Mouse (Mus musculus): Measurements from ENCODE around the gene Tesmin.

Tesmin gene

DNA sequence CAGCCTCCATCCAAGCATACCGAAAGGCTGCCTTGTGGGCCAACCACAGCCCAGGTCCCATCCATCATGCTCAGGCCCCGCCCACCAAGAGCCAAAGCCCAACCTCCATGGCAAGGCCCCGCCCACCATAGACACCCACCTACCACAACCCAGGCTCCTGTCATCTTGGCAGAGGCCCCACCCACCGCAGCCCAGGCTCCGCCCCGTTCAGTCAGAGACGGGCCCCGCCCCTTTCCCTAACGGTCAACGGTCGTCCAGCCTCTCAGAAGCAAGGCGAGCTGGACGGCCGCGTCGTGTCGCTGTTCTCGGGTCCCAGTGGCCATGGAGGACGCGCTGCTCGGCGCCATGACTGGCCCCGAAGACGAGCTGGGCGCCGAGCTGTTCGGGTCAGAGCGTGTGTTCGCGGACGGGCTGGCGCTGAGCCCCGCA is at the start of gene Tesmin:
Gene Tesmin, plus strand, starts transcription at position 229 of the 429 bp plus-strand sequence.
- DNase-seq: peak; percentile 96

DNA sequence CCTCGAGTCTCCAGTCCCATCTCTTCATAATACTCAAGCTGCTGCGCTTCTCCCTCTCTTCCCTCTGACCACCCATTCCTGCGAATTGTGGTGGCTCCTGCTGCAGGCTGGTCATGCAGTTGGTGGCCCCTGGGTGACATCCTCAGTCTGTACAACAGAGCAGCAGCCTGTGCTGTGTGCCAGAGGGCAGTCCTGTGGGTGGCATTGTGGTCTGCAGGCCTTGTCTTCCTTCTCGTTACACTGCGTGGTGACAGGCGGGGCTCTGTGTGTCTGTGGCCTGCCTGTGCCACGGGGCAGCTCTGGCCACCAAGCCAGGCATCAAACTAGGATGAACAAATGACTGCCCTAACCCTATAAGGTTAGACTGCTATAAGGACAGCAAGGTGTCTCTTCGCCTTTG is 49.5 kb upstream of the Tesmin start:
- no peak for DNase-seq

DNA sequence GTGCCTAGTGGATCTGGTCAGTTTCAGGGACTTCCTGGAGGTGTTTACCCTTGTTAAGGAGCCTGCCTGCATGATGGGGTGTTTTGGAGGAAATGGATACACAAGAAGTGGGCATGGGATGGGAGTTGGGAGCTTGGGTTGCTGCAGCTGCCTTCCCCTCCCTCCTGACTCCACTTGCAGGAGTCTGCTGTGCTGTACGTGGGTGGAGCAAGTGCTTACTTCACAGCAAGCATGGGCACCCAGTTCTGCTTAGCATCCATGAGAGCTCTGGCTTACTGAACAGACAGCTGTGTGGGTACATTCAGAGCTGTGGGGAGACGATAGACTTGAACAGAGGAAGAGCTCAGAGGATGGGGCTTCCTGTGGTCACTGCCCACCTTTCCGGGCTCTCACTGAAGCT is 47.6 kb upstream of the Tesmin start:
- no peak for DNase-seq

DNA sequence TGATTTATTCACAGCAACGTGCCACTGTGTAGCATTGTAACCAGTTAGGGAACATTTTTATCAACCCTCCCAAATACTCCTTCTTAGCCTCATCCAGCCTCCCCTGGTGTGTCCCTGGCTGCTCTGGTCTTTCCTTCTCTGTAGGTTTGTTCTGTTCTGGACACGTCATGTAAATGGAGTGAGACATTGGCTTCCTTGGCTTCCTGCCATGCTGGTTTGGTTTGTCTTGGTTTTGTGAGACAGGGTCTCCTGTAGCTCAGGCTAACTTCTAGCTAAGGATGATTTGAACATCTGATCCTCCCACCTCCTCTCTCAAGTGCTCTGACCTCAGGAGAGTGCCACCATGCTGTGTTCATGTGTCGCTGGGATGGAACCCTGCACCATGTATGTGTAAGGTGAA is 44.7 kb upstream of the Tesmin start:
- DNase-seq: no peak

DNA sequence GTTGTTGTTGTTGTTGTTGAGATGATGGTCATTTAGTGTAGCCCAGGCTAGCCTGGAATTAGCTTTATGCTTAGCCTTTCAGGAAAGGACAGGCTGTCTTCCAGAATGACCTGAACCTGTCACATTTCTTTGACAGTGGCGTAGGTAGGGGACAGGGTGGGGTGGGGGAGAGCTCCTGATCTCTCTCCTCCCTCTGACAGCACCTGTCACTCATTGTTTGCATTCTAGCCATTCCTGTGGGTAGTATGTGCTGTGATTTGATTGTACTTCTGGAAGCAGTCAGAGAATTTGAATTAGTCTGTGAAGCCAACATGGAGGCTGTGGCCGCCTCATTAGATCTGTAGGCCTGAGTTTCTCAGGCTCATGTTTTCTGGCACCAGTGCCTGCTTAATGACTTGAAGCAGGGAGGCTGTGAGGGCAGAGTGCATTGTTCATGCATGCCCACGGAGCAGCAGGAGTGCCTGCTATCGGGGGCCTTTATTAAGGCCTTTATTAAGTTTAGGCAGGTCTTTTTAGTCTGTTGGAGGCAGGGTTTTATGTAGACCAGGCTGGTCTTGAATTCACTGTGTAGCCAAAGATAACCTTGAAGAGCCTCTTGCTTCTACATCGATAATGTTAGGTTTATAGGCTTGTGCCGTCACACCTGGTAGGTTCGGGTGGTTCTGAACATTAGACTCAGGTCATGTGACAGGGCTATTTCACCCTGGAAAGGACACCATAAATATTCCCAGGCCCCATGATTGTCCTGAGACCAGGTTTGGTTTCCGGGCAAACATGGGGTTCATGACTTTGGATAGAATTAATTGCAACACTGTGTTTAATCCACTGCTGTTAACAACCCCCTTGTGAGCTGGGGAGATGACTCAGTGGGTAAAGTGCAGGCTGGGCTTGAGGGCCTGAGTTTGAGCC is 43.8 kb upstream of the Tesmin start:
- no peak for DNase-seq

DNA sequence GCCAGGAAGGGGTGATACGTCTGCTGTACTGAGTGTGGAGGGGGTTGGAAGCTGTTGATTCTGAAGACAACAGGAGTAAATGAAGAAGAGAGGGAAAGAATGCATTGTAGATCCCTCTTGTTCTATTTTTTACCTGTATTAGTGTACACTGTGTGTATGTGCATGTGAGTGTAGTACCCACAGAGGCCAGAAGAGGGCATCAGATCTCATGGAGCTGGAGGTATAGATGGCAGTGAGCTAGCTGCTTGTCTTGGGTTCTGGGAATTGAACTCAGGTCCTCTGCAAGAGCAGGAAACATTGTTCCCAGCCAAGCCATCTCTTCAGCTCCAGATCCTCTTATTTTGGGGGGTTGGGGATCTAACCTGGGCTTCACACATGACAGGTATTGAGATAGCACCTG is 40.9 kb upstream of the Tesmin start:
- DNase-seq: no peak

DNA sequence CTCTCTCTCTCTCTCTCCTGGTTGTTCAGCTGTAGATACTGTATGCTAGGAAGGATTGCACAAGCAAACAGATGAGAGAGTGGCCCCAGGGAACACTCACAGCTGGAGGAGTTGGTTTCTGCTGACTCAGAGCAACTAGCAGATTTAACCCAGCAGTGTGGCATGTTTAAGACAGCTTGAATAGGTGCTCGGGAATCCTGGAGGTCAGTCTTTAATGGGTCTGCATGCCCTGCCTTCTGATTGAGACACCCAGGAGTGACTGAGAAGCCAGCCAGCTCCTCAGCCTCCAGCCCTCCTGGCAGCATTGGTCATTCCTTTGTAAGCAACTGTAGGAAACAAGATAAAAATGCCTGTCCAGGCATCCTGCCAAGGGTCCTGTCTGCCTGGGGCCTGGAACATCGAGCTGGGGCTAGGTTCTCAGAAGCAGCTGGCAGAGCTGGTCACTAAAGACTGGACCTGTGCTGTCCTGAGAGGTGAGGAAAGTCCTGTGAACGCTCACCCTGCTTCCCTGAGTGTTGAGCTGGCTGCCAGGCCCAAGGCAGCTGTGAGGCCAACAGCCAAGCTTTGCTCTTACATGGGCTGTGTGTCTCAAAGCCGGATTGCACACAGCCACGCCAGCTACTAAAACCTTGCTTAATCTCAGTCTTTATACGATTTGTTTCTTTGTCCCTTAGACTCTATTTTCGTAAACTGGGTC is 35.1 kb upstream of the Tesmin start:
- peak; percentile 89 for DNase-seq

DNA sequence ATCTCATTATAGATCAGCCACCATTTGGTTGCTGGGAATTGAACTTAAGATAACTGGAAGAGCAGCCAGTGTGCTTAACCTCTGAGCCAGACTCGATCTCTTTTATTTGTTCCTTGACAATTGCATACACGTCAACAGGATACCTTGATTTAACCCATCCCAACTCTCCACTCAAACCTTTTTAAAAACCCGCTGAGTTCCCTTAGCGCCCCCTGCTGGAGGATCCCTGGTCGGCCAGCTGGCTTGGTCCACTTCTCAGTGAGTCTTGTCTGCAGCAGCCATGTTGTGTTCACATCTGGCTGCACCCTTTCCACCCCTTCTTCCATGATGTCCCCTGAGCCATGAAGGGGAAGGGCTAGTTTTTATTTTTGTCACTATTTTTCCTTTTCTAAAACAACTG is 33.6 kb upstream of the Tesmin start:
- peak; percentile 50 for DNase-seq

DNA sequence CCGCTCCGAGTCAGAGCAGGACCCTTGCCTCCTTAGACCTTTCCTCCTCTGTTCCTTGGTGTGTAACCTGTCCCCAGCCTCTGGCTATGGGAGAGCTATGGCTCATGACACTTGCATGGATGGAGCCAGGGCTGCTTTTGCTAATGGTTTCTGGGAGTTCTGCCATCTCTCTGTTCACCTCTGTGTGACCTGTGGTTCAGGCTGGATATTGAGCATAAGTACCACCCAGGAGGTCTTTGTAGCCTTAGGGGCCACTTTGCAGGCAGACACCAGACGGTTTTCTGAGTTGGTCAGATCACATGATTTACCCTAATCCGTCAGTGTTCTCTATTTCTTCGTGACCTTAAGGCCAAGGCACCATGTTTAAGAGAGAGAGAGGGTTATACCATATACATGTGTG is 32.1 kb upstream of the Tesmin start:
- no peak for DNase-seq

DNA sequence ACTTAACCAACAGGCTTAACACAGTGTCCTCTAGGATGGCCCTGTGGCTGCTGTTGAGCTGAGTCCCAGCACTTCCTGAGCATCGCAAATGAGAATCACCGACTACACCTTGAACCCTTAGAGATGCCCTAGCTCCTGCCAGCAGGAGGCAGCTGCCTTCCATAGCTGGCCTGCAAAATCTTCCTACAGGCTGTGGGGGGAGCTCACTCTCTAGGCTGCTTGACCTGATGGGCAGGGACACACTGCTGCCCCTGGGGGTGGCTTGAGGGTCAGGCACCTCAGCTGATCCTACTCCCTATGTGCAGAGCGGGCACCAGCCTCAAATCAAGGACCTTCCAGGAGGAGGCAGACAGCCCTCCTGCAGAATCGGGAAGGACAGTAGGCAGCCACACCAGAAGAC is 31.0 kb upstream of the Tesmin start:
- peak; percentile 26 for DNase-seq

DNA sequence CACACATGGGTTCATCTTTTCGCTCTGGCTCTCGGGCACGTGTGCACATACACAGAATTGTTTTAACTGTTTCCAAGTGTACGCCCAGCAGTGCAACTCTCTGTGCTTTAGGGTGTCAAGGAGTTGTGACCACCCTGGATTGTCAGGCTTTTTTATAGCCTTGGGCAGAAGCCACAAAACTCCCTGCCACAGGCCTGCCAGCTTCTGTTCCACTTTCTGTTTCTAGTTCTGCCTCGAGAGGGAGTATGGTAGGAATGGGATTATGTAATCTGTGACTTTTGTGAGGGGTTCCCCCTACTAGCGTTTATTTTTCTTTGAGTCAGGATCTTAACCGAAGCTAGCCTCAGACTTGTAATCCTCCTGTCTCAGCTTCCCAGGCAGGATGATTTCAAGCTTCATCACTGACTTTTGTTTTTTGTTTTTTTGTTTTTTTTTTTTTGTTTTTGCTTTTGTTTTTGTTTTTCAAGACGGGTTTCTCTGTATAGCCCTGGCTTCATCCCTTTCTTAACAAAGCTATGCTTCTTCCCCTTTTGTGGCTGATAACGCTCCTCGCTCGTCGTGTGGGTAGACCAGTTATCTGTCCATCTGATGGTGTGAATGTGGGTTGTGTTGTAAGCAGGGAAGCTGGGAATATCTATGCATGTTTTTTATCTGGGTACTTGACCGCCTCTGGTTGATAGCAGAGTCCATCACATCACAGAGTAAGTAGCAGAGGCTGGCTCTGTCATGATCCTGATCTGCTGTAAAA is 28.6 kb upstream of the Tesmin start:
- DNase-seq: no peak

DNA sequence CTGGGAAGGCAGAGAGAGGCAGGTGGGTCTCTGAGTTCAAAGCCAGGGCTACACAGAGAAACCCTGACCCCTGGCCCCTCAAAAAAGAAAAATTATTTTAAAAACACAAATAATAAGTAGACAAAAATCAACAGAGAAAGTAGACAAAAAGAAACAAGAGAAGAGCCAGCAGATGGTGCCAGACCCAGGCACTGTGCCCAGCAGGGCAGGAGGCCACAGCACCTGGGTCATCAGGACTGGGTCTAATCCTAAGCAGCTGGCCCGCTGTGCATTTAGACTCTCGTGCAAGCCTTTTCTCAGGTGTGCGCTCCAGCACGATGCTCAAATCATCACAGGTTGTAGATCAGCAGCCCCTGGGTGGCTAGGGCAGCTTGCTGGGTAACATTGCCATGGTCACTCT is 25.1 kb upstream of the Tesmin start:
- no peak for DNase-seq

DNA sequence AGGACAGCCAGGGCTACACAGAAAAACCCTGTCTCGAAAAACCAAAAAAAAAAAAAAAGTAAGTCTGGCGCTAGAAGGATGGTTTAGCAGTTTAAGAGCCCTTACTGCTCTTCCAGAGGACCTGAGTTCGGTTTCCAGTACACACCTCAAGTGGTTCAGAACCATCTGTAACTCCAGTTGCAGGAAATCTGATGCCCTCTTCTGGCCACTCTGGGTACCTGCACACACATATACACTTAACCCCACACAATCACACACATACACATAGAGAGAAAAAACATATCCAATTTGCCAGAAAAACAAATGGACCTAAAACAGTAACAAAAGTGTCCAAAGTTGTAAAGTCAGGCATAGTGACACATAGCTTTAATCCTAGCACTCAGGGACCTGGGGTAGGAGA is 23.6 kb upstream of the Tesmin start:
- no peak for DNase-seq

DNA sequence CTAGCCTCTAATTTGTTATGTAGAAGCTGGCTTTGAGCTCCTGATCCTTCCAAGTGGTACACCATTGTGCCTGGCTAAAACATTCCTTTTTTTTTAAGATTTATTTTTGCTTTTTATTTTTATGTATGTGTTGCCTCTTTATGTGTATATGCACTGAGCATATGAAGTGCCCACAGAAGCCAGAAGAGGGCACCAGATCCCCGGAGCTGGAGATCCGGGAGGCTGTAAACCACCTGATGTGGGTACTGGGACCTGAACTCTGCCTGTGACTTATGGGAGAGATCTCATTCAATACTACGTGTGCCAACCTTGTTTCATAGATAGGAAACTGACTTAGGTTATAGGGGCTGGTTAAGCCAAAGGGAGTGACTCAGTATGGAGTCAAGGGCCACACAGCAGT is 20.4 kb upstream of the Tesmin start:
- DNase-seq: no peak

DNA sequence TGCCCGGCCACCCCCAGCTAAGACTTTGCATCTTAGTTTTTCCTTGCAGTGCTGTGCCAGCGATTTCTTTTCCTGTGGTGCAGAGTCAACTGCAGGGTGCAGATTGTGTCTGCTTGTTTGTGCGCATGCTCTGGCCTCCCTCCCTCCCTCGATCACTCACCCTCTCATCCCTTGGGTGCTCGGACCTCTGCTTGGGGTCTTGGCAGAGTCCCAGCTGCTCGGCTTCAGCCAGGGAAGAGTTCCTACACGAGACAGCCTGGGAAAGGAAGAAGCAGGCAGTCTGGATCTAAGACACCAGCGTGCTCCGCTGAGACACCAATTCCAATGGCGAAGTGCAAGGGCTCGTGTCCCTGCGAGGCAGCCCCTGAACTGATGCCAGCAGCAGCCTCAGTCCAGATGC is 15.3 kb upstream of the Tesmin start:
- DNase-seq: peak; percentile 54

DNA sequence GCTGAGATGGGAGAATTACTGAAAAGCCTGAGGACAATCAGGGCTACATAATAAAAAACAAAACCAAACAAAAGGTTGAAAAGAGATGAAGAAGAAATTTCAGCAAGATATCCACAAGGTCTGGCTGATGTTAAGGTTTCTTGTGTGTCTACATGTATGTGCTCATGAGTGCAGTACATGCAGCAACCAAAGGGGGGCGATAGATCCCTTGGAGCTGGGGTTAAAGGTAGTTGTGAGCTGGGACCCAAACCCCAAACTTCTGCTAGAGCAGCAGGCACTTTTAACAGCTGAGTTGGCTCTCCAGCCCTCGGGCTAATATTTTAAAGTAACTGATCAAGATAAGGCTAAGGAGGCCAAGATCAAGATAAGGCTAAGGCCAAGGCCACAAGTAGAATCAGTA is 14.6 kb upstream of the Tesmin start:
- peak; percentile 39 for DNase-seq

DNA sequence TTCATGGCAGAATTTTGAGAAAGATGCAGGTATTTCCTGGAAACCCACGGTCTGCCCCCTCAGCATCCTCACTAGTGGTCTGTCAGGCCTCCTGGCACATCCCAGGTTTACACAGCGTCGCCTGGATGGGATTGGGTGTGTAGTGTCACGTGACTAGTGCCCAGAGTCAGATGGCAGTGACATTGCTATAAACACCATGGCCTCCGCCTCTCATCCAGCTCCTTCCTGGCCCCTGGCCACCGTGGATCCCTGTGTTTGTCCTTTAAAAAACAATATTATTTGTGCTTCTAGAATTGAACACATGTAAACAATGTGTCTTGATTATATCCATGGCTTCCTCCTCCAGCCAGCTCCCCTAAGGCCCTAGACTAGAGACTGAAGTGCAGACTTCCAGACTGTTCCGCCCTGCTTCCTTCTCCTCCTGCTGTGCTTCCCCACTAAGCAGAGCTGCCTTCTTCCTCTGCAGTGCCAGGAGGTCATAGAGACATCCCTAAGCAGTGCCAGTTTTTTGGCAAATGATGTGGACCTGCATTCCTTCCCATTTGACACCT is 12.6 kb upstream of the Tesmin start:
- peak; percentile 82 for DNase-seq

DNA sequence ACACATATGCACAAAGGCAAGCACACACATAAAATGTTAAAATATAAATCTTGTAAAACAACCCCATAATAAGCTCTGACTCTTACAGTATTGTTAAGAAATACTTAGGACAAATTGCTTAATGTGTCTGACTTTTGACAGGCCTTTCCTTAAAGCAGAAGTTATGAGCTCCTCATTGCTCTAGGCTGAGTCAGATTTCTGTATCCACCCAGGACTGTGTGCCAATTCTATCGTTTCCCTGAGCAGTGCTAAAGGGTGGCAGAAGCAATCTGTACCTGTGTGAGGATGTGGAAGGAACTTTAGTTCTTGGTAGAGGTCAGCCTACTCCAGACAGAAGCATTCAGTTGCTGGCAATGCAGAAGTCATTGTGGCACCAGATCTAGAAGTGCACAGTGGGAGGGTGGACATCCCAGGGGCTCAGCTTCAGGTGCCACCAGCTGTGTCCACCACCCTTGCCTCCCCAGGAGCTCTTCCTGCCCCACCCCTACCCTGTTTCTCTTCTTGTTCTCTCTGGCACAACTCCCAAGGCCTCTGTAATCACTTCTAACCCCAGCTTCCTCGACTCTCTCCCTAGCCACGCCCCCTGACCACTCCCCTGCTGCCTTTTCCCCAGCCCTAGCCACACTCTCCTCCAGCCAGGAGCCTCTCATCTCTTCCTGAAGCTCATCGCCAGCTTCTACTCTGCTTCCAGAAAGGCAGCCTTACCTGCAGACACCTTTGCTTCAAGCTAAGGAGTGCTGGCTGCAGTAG is 11.5 kb upstream of the Tesmin start:
- DNase-seq: peak; percentile 76

DNA sequence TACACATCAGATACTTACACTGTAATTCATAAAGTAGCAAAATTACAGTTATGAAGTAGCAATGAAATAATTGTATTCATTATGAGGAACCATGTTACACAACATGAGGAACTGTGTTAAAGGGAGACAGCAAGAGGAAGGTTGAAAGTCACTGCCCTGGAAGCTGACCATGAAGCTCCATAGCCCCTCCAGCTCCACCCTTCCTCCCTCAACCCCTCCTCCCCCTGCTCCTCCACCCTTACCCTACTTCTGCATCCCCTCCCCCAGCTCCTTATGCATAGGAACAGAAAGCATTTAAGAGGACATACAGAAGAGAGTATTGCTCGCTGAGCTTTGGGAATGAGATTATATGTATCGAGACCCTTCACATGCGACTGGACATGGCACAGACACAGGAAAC is 10.0 kb upstream of the Tesmin start:
- no peak for DNase-seq

DNA sequence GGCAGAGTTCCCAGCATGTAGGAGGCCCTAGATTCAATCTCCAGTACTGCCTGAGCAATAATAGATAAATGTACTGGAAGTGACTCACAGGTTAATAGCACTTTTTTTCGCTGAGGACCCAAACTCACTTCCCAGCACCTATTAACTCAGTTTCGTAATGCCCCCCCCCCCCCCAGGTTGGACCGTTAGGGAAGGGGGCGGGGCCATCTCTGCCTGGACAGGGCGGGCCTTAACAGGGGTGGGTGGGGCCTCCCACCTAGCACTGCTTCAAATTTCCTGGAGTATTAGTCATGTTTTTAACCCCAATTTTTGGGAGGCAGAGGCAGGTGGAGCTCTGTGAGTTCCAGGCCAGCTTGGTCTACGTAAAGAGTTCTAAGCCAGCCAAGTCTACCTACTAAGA is 596 bp upstream of the Tesmin start:
- no peak for DNase-seq

DNA sequence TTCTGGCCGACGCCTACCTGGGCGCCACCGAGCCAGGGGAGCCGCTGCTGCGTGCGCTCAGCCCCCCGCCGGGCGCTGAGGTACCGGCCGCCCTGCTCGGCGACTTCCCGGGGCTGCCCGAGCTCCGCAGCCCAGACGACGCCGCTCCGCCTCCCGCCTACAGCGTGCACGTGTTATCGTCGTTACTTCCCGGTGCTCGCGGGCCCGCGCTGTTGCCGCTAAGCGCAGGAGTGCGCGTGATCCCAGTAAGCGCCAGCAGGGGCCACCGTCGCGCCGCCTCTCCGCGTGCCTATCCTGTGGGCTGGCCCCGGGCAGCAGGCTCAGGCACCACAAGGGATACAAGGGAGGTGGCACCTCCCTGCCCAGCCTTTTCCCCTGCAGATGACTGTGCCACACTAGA is 432 bp downstream of the Tesmin start:
- DNase-seq: peak; percentile 95

DNA sequence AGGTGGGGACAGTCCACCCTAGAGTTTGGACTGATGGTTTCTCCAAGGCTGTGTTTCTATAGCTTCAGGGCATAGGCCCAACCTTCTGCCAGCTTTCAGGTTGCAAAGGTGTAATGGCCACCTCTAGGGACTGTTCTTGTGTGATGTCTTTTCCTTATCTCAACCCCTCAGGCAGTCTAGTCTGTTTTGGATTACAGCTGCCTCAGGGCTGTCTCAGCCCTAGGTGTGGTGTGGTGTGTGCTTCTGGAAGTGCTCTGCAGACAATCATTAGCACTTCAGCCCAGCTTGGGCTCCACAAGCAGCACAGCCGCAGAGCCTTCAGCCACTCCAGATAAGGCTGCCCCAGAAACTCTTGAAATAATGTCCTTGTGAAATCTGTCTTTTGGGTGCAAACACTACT is 3.7 kb downstream of the Tesmin start:
- no peak for DNase-seq

DNA sequence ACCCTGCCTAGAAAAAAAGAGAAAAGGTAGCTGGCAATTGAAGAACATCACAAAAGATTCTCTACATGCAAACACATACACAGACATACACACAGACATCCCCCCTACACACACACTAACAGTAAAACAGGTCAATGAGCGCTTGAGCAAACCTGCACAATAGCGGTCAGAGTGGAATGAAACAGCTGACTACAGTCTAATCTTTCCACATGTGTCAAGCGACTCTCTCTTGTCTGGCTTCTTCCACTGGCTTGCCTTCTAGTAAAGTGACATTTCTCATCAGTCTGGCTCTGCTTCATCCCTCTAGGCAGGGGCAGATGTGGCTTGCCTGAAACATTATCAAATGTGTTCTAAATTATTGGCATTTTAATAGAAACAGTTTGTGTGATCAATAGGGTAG is 5.6 kb downstream of the Tesmin start:
- no peak for DNase-seq
